Mouse (Mus musculus) limb, embryonic 10.5 days (tissue): ENCODE data around the gene Hc. TPM values are rescaled to one million over a fixed set of nuclear protein-coding genes. Genes with fewer than 3 reads are reported as not detected.

Experiments
- DNase-seq: peaks from one replicate; pipeline ENCODE4 v3.0.0-alpha.2; 2017; ENCODE audit warnings: low spot score
- H3K27ac ChIP-seq: fragments of 300-500 bp; sonication (generic); 2 replicates; pipeline ENCODE4 v1.5.1; 2016; ENCODE audit warnings: mild to moderate bottlenecking
- H3K27me3 ChIP-seq: fragments of 300-500 bp; sonication (generic); 2 replicates; pipeline ENCODE4 v1.6.1; 2016; ENCODE audit warnings: low read depth, mild to moderate bottlenecking; ENCODE audit not compliant: poor library complexity, severe bottlenecking
- H3K36me3 ChIP-seq: fragments of 300-500 bp; sonication (generic); 2 replicates; pipeline ENCODE4 v1.6.1; 2016; ENCODE audit warnings: mild to moderate bottlenecking, moderate library complexity
- H3K4me1 ChIP-seq: fragments of 300-500 bp; sonication (generic); 2 replicates; pipeline ENCODE4 v1.6.1; 2016
- H3K4me3 ChIP-seq: fragments of 300-500 bp; sonication (generic); 2 replicates; pipeline ENCODE4 v1.5.1; 2016; ENCODE audit warnings: mild to moderate bottlenecking, moderate library complexity
- H3K9me3 ChIP-seq: fragments of 300-500 bp; sonication (generic); replicated peaks from 2 replicates; pipeline ENCODE4 v1.6.1; 2016; ENCODE audit warnings: mild to moderate bottlenecking
- WGBS: fragments of 180-500 bp; shearing (Covaris S2); methylation state at CpG from one replicate; pipeline ENCODE4 v1.1.7; 2016; 5-methylcytosine and 5-hydroxymethylcytosine counted together
- polyA plus RNA-seq: library from polyadenylated mRNA; unstranded; fragments of >200 nt; fragmentation: Nextera tagmentation; extraction: Ambion mirVana; gene quantifications from 2 replicates; pipeline ENCODE4 v1.2.1, GENCODE M21; 2016

The Hc gene
- not detected in 2 replicates for polyA plus RNA-seq

DNA sequence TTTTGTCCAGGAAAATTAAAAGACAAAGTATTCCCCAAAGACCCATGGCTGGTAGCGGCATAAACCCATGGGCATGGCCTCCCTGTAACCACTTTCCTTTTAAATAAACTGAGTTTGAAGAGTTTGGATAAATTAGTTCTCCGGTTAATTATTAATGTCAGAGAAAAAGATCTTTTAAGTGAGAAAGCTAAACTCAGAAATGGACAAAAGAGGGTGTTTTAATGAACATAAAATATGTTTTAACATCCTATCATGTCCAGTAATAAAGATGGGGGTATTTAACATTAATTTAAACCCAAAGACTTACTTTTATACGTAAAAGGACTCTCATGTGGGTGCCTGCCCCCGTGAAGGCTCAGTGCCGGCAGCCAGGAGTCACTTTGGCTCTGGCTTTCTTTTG is at the start of gene Hc:
TSS of gene Hc (minus strand) at position 101 of the 400 bp plus-strand sequence.
- no peaks in the 10 kb centered on the region for H3K27me3 ChIP-seq
- no peaks in the 10 kb centered on the region for H3K9me3 ChIP-seq
- no peaks in the 10 kb centered on the region for H3K4me1 ChIP-seq
- H3K36me3 ChIP-seq: no peaks in the 10 kb centered on the region
- no peak within 1 kb of the TSS for H3K27ac ChIP-seq
- 76% methylated on average over 5 of the region's 5 CpGs for WGBS
- no peak for DNase-seq
- H3K4me3 ChIP-seq: no peak within 1 kb of the TSS

GRCm38 (mm10) chr2:35110521-35110920 is 49.3 kb upstream of the Hc start:
- H3K27ac ChIP-seq: no peak overlapping the region
- H3K27me3 ChIP-seq: no peaks in the 10 kb centered on the region
- 80% methylated on average over 2 of the region's 2 CpGs for WGBS
- H3K4me3 ChIP-seq: 0 out of 2 replicates have a peak overlapping the region, but pooled peaks have one; percentile 91
- peaks cover 6% of the 10 kb centered on the region for H3K36me3 ChIP-seq
- no peaks in the 10 kb centered on the region for H3K9me3 ChIP-seq
- H3K4me1 ChIP-seq: peaks cover 12% of the 10 kb centered on the region
- no peak for DNase-seq

GRCm38 (mm10) chr2:35109924-35110304 is 48.7 kb upstream of the Hc start:
- Histone ChIP-seq H3K4me1 (peaks cover 12% of the 10 kb centered on the region), H3K9me3 (no peaks in the 10 kb centered on the region), H3K27me3 (no peaks in the 10 kb centered on the region), H3K27ac (peak overlapping the region; percentile 96), H3K4me3 (peak overlapping the region; percentile 91), H3K36me3 (peaks cover 6% of the 10 kb centered on the region)
- DNase-seq: no peak
- WGBS: 3% methylated on average over 13 of the region's 13 CpGs

GRCm38 (mm10) chr2:35109141-35109923 is 48.1 kb upstream of the Hc start, which contains the start of gene Cntrl:
Gene Cntrl (plus strand): TSS chr2:35109492.
- Histone ChIP-seq H3K36me3 (peaks cover 6% of the 10 kb centered on the region), H3K4me3 (peak within 1 kb of the TSS; percentile 91), H3K9me3 (no peaks in the 10 kb centered on the region), H3K27ac (peak within 1 kb of the TSS; percentile 96), H3K4me1 (peaks cover 12% of the 10 kb centered on the region), H3K27me3 (no peaks in the 10 kb centered on the region)
- under 1% methylated on average over 62 of the region's 62 CpGs for WGBS
- peak; percentile 96 for DNase-seq

GRCm38 (mm10) chr2:35108712-35109111 is 47.5 kb upstream of the Hc start:
- DNase-seq: no peak
- H3K4me3 ChIP-seq: peak overlapping the region; percentile 91
- 28% methylated on average over 3 of the region's 3 CpGs for whole genome bisulfite sequencing
- H3K9me3 ChIP-seq: no peaks in the 10 kb centered on the region
- peaks cover 3% of the 10 kb centered on the region for H3K36me3 ChIP-seq
- H3K27me3 ChIP-seq: no peaks in the 10 kb centered on the region
- peaks cover 12% of the 10 kb centered on the region for H3K4me1 ChIP-seq
- H3K27ac ChIP-seq: peak overlapping the region; percentile 96

GRCm38 (mm10) chr2:35107984-35108635 is 46.9 kb upstream of the Hc start:
- DNase-seq: no peak
- Histone ChIP-seq H3K27ac (no peak overlapping the region), H3K4me3 (no peak overlapping the region), H3K27me3 (no peaks in the 10 kb centered on the region), H3K36me3 (no peaks in the 10 kb centered on the region), H3K4me1 (peaks cover 12% of the 10 kb centered on the region), H3K9me3 (no peaks in the 10 kb centered on the region)
- 54% methylated on average over 5 of the region's 5 CpGs for WGBS

- H3K27ac ChIP-seq: no peak overlapping the region
- no peaks in the 10 kb centered on the region for H3K9me3 ChIP-seq
- no peaks in the 10 kb centered on the region for H3K27me3 ChIP-seq
- H3K4me3 ChIP-seq: no peak overlapping the region
- H3K4me1 ChIP-seq: peaks cover 9% of the 10 kb centered on the region
- H3K36me3 ChIP-seq: no peaks in the 10 kb centered on the region
- no peak for DNase-seq
- WGBS: 65% methylated on average over 3 of the region's 3 CpGs
Observed at GRCm38 (mm10) chr2:35104843-35105242, 43.6 kb upstream of the Hc start.

- Histone ChIP-seq H3K27ac (no peak overlapping the region), H3K36me3 (no peaks in the 10 kb centered on the region), H3K4me1 (no peaks in the 10 kb centered on the region), H3K27me3 (no peaks in the 10 kb centered on the region), H3K9me3 (no peaks in the 10 kb centered on the region), H3K4me3 (no peak overlapping the region)
- no peak for DNase-seq
- WGBS: 72% methylated on average over 5 of the region's 5 CpGs
Observed at GRCm38 (mm10) chr2:35103558-35103957, 42.3 kb upstream of the Hc start.

DNA sequence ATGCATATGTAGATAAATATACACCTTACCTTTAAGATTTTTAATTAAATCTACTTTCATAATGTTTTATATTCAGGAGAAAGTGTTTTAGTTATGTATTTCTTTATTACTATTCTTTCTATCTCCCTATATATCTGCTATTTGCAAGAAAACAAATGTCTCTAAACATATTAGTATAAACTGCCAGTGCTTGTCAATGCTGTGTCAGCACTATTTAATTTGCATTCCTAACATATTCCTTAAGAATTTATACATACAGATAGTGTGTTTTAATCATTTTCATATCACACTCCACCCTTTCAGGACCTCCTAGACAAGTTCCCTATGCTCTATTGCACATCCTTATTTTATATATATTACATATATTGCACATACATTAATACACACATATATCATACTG is 41.5 kb upstream of the Hc start:
- no peaks in the 10 kb centered on the region for H3K4me1 ChIP-seq
- no peak for DNase-seq
- H3K4me3 ChIP-seq: no peak overlapping the region
- H3K27me3 ChIP-seq: no peaks in the 10 kb centered on the region
- no peaks in the 10 kb centered on the region for H3K9me3 ChIP-seq
- no peaks in the 10 kb centered on the region for H3K36me3 ChIP-seq
- H3K27ac ChIP-seq: no peak overlapping the region

DNA sequence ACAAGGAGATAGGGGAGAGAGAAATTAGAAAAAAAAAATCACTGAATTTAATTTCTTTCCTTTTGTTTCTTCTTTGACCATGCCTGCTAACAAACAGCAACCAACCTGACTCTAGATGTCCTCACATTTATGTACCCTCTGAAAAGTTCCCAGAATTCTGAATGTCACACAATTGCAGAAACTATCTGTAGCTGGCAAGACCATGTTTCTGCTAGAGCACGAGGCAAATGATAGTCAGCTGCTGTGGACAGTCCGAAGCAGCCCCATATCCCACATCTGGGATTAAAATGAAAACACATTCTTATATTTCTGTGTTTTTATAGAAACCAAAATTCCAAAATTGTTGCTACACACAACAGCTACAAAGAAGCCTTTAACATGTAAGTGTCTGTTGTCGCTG is 40.2 kb upstream of the Hc start, which contains the start of gene AI182371:
TSS of gene AI182371 (minus strand) at position 101 of the 400 bp plus-strand sequence.
- no peaks in the 10 kb centered on the region for H3K4me1 ChIP-seq
- WGBS: 93% methylated on average over 3 of the region's 3 CpGs
- H3K4me3 ChIP-seq: no peak within 1 kb of the TSS
- no peaks in the 10 kb centered on the region for H3K27me3 ChIP-seq
- DNase-seq: no peak
- H3K36me3 ChIP-seq: no peaks in the 10 kb centered on the region
- H3K9me3 ChIP-seq: no peaks in the 10 kb centered on the region
- H3K27ac ChIP-seq: no peak within 1 kb of the TSS

DNA sequence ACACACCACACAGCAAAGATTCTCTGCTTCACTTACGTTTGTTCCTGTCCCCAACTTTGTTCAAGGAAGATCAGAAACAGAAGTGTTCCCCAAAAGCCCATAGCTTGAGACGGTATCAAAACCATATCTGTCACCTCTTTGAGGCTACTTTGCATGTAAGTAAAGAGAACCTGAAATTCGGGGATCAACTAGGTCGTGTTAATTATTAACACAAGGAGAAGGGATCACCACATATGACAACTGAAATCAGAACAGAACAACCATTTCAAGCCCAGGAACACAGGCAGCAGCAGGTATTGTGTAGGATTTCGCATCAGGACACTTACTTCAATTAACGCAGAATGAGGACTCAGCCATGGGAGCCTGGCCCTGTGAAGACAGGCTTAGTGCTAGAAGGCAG is 39.3 kb upstream of the Hc start:
- Histone ChIP-seq H3K36me3 (no peaks in the 10 kb centered on the region), H3K27ac (no peak overlapping the region), H3K4me3 (no peak overlapping the region), H3K27me3 (no peaks in the 10 kb centered on the region), H3K4me1 (no peaks in the 10 kb centered on the region), H3K9me3 (no peaks in the 10 kb centered on the region)
- WGBS: 90% methylated on average over 6 of the region's 6 CpGs
- DNase-seq: no peak

DNA sequence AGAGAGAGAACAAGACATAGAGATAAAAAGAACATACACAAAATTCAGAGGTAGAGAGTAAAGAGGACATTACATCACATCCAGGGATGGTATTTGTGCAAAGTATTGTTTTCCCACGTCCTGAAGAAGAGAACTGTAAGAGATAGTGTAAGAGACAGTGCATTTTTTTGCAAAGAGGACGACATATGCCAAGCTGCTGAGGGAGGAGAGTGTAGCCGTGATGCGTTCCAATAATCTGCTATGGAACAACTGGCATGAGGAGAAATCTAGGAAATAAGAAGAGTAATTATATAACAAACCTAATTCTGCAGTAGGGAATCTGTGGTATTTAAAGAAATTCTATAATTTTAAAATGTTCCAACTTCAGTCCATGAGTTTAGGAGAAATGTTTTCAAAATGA is 26.2 kb upstream of the Hc start:
- 82% methylated on average over 4 of the region's 4 CpGs for WGBS
- no peak for DNase-seq

GRCm38 (mm10) chr2:35079166-35079565 is 17.9 kb upstream of the Hc start:
- H3K9me3 ChIP-seq: no peaks in the 10 kb centered on the region
- no peak for DNase-seq
- WGBS: 71% methylated on average over 6 of the region's 6 CpGs

More for the DNA sequence above, 26.2 kb upstream of the Hc start:
- Histone ChIP-seq H3K36me3 (no peaks in the 10 kb centered on the region), H3K27ac (no peak overlapping the region), H3K27me3 (no peaks in the 10 kb centered on the region), H3K4me3 (no peak overlapping the region), H3K9me3 (no peaks in the 10 kb centered on the region), H3K4me1 (no peaks in the 10 kb centered on the region)

More at GRCm38 (mm10) chr2:35079166-35079565, 17.9 kb upstream of the Hc start:
- H3K36me3 ChIP-seq: no peaks in the 10 kb centered on the region
- H3K4me3 ChIP-seq: no peak overlapping the region
- H3K4me1 ChIP-seq: no peaks in the 10 kb centered on the region
- no peak overlapping the region for H3K27ac ChIP-seq
- H3K27me3 ChIP-seq: no peaks in the 10 kb centered on the region
